Mouse (Mus musculus) neural tube, embryonic 12.5 days (tissue): ENCODE data around the gene Dohh. TPM values are rescaled to one million over a fixed set of nuclear protein-coding genes. Genes with fewer than 3 reads are reported as not detected.
A peak's percentile ranks its signal among the peaks of the same experiment; 100 is the strongest.

ENCODE experiments used
- ATAC-seq: fragments of 200-750 bp; cut with Nextera tagmentation; 2 replicates; pipeline ENCODE4 v1.8.0; 2017; ENCODE audit warnings: low read depth, mild to moderate bottlenecking, moderate TSS enrichment, moderate library complexity; ENCODE audit not compliant: low FRiP score
- H3K27ac ChIP-seq: fragments of 300-500 bp; sonication (generic); 2 replicates; pipeline ENCODE4 v1.5.1; 2016
- H3K27me3 ChIP-seq: fragments of 300-500 bp; sonication (generic); replicated peaks from 2 replicates; pipeline ENCODE4 v1.6.1; 2016; ENCODE audit warnings: mild to moderate bottlenecking
- H3K36me3 ChIP-seq: fragments of 300-500 bp; sonication (generic); 2 replicates; pipeline ENCODE4 v1.6.1; 2016; ENCODE audit warnings: mild to moderate bottlenecking
- H3K4me1 ChIP-seq: fragments of 300-500 bp; sonication (generic); 2 replicates; pipeline ENCODE4 v1.6.1; 2016
- H3K4me2 ChIP-seq: fragments of 300-500 bp; sonication (generic); replicated peaks from 2 replicates; pipeline ENCODE4 v1.6.1; 2016; ENCODE audit warnings: mild to moderate bottlenecking
- H3K4me3 ChIP-seq: fragments of 300-500 bp; sonication (generic); 2 replicates; pipeline ENCODE4 v1.5.1; 2016
- H3K9ac ChIP-seq: fragments of 300-500 bp; sonication (generic); 2 replicates; pipeline ENCODE4 v1.6.1; 2016; ENCODE audit warnings: mild to moderate bottlenecking
- H3K9me3 ChIP-seq: fragments of 300-500 bp; sonication (generic); 2 replicates; pipeline ENCODE4 v1.6.1; 2016; ENCODE audit warnings: mild to moderate bottlenecking
- WGBS: fragments of 180-500 bp; shearing (Covaris S2); methylation state at CpG from one replicate; pipeline ENCODE4 v1.1.7; 2016; 5-methylcytosine and 5-hydroxymethylcytosine counted together
- microRNA-seq: library from miRNA; unstranded; fragments of <30 nt; microRNA quantifications from one replicate; pipeline ENCODE4, GENCODE M21; 2017
- polyA plus RNA-seq: library from polyadenylated mRNA; unstranded; fragments of >200 nt; fragmentation: Nextera tagmentation; extraction: Ambion mirVana; gene quantifications from 2 replicates; pipeline ENCODE4 v1.2.1, GENCODE M21; 2016

Gene Dohh
- polyA plus RNA-seq, 1 experiment from 2014 or later, result 75.6 TPM

- 0 out of 2 replicates have a peak overlapping the region, but pooled peaks have one; percentile 69 for H3K27ac ChIP-seq
- no peaks in the 10 kb centered on the region for H3K36me3 ChIP-seq
- ATAC-seq, result no peak
- 16% methylated on average over 15 of the region's 15 CpGs for WGBS
- peak overlapping the region; percentile 84 for H3K4me3 ChIP-seq
- H3K4me1 ChIP-seq, result peaks cover 36% of the 10 kb centered on the region
- H3K9ac ChIP-seq, result 0 out of 2 replicates have a peak overlapping the region, but pooled peaks have one; percentile 92
- no peaks in the 10 kb centered on the region for H3K9me3 ChIP-seq
- peak overlapping the region; percentile 94 for H3K4me2 ChIP-seq
- H3K27me3 ChIP-seq, result peaks cover 37% of the 10 kb centered on the region
These were observed 47.4 kb downstream of the Dohh start for GRCm38 (mm10) chr10:81431526-81432168.

GRCm38 (mm10) chr10:81432169-81432867 is 48.1 kb downstream of the Dohh start:
- no peak overlapping the region for H3K4me3 ChIP-seq
- H3K27ac ChIP-seq, result no peak overlapping the region
- H3K9ac ChIP-seq, result no peak overlapping the region
- peaks cover 30% of the 10 kb centered on the region for H3K4me1 ChIP-seq
- peaks cover 30% of the 10 kb centered on the region for H3K27me3 ChIP-seq
- 66% methylated on average over 21 of the region's 21 CpGs for WGBS
- H3K9me3 ChIP-seq, result no peaks in the 10 kb centered on the region
- ATAC-seq, result peak; percentile 11
- H3K4me2 ChIP-seq, result peak overlapping the region; percentile 53
- H3K36me3 ChIP-seq, result no peaks in the 10 kb centered on the region

GRCm38 (mm10) chr10:81432868-81433262 is 48.6 kb downstream of the Dohh start:
- H3K4me3 ChIP-seq, result no peak overlapping the region
- H3K4me2 ChIP-seq, result peak overlapping the region; percentile 53
- H3K9ac ChIP-seq, result no peak overlapping the region
- 5% methylated on average over 17 of the region's 17 CpGs for WGBS
- H3K4me1 ChIP-seq, result peaks cover 30% of the 10 kb centered on the region
- H3K27ac ChIP-seq, result no peak overlapping the region
- H3K27me3 ChIP-seq, result peaks cover 25% of the 10 kb centered on the region
- ATAC-seq, result peak; percentile 81
- no peaks in the 10 kb centered on the region for H3K9me3 ChIP-seq
- no peaks in the 10 kb centered on the region for H3K36me3 ChIP-seq

DNA sequence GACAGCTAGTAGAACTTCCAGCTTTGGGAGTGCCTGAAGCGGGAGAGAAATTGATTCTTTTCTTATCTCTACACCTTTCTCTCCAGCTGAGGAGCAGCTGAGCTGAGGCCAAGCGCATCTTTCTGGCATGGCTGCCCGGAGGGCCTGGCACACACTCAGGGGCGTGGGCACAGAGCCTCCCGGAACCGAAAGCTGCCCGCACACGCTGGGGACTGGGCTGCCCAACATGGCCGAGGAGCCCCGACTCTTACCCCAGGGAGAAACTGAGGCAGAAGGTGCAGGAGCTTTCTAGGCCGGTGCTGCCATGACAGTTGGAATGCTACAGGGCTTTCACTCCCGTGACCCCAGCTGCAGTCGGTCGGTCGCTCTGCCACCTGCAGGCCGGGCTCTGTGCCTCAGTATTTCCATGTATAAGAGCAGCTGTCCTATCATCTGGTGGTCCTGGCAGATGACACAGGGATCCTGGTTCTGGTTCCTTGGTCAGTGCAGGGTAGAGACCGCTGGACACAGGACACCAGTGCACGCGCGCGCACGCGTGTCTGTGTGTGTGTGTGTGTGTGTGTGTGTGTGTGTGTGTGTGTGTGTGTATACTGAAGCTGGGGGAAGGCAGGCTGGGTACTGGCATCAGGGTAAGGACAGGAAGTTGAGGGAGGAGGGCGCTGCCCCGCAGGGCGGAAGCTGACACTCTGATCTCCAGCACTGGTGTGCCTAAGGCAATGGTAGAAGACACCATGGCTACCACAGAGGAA is 49.5 kb downstream of the Dohh start:
- ATAC-seq, result no peak
- H3K4me3 ChIP-seq, result no peak overlapping the region
- no peak overlapping the region for H3K9ac ChIP-seq
- H3K9me3 ChIP-seq, result no peaks in the 10 kb centered on the region
- WGBS, result 76% methylated on average over 26 of the region's 26 CpGs
- no peaks in the 10 kb centered on the region for H3K36me3 ChIP-seq
- H3K27ac ChIP-seq, result no peak overlapping the region
- H3K27me3 ChIP-seq, result peaks cover 17% of the 10 kb centered on the region
- peak overlapping the region; percentile 53 for H3K4me2 ChIP-seq
- H3K4me1 ChIP-seq, result peaks cover 30% of the 10 kb centered on the region

DNA sequence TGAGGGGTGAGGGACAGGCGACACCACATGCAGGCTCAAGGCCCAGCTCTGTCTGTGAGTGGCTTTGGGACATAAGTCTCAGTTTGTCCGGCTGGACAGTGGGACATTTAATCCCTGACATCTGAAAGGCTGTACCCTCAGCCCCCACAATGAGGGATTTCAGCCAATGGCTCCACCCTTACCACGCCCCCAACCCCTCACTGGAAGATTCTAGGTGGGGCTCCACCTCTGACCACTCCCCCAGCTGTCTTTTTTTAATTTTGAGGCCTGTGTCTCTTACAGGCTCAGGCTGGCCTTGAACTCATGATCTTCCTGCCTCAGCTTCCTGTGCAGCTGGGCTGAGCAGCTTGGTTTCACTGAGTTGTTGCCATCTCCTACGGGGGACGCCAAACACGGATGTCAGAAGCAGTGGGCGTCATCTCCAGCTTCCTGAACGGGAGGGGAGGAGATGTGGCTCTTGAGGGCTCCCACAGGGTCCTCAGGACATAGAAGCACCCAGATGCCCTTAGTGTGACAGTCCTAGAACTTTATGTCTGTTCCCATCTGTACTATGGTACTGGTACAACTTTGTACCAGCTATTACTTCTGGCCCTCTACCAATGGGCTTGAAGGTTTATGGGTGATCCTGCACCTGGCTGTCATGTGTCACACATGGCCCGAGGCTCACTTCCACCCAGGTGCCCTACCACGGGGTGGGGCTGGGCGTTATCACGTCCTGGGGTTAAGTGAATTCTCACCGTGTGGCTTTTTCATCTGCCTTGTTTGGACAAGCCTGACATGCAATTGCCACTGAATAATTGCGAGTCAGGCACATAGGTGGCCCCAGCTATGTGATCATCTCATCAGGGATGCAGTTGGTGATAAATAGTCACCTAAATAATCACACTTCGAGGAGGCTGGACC is 50.4 kb downstream of the Dohh start:
- Histone ChIP-seq H3K36me3 (no peaks in the 10 kb centered on the region), H3K27me3 (peaks cover 13% of the 10 kb centered on the region; the same call in 1 of the 2 replicates), H3K4me2 (no peak overlapping the region), H3K4me1 (peaks cover 23% of the 10 kb centered on the region), H3K9me3 (no peaks in the 10 kb centered on the region), H3K4me3 (no peak overlapping the region), H3K27ac (no peak overlapping the region), H3K9ac (no peak overlapping the region)
- 62% methylated on average over 15 of the region's 15 CpGs for WGBS
- ATAC-seq, result no peak

- no peak for ATAC-seq
- no peak overlapping the region for H3K9ac ChIP-seq
These were observed 51.2 kb downstream of the Dohh start for GRCm38 (mm10) chr10:81435436-81435835.

More at GRCm38 (mm10) chr10:81435436-81435835, 51.2 kb downstream of the Dohh start:
- H3K36me3 ChIP-seq, result no peaks in the 10 kb centered on the region
- WGBS, result 82% methylated on average over 3 of the region's 3 CpGs
- no peak overlapping the region for H3K4me3 ChIP-seq
- H3K27me3 ChIP-seq, result peaks cover 13% of the 10 kb centered on the region; the same call in 1 of the 2 replicates
- H3K9me3 ChIP-seq, result no peaks in the 10 kb centered on the region
- no peak overlapping the region for H3K4me2 ChIP-seq
- H3K27ac ChIP-seq, result no peak overlapping the region
- H3K4me1 ChIP-seq, result peaks cover 18% of the 10 kb centered on the region

Small RNA genes within 50 kb of the gene (microRNA-seq; reads per million reads assigned to microRNA genes)
- gene Mir1191b, result not detected
- gene Mir6913, result not detected

Other genes with a start within 250 kb of the Dohh start
- 15.6 and 17.5 TPM in 2 replicates for gene Zbtb7a, start 249.2 kb upstream of the Dohh start, polyA plus RNA-seq
- gene Pias4, start 216.5 kb upstream of the Dohh start, polyA plus RNA-seq, result 67.6 and 70.6 TPM in 2 replicates
- gene Eef2, start 207.8 kb upstream of the Dohh start, polyA plus RNA-seq, result 515 and 520 TPM in 2 replicates
- gene Dapk3, start 201.4 kb upstream of the Dohh start, polyA plus RNA-seq, result 87.7 and 88.4 TPM in 2 replicates
- not detected in 2 replicates for gene 4930442H23Rik, start 200.6 kb upstream of the Dohh start, polyA plus RNA-seq
- 0.14 TPM in 1 of 2 replicates, not detected in the other for gene Nmrk2, start 182.4 kb upstream of the Dohh start, polyA plus RNA-seq
- 34.0 and 43.6 TPM in 2 replicates for gene Atcay, start 153.6 kb upstream of the Dohh start, polyA plus RNA-seq
- 16.0 and 18.2 TPM in 2 replicates for gene Zfr2, start 151.3 kb upstream of the Dohh start, polyA plus RNA-seq
- 5.1 and 6.2 TPM in 2 replicates for gene Matk, start 131.5 kb upstream of the Dohh start, polyA plus RNA-seq
- 157 and 176 TPM in 2 replicates for gene Mrpl54, start 117.5 kb upstream of the Dohh start, polyA plus RNA-seq
- 35.9 and 36.4 TPM in 2 replicates for gene Apba3, start 117.5 kb upstream of the Dohh start, polyA plus RNA-seq
- gene Tjp3, start 92.8 kb upstream of the Dohh start, polyA plus RNA-seq, result 3.9 and 4.6 TPM in 2 replicates
- gene Pip5k1c, start 91.5 kb upstream of the Dohh start, polyA plus RNA-seq, result 89.7 and 99.3 TPM in 2 replicates
- 54.1 and 54.9 TPM in 2 replicates for gene Cactin, start 63.3 kb upstream of the Dohh start, polyA plus RNA-seq
- 3.8 and 4.7 TPM in 2 replicates for gene Tbxa2r, start 55.7 kb upstream of the Dohh start, polyA plus RNA-seq
- not detected in 2 replicates for gene Gipc3, start 41.2 kb upstream of the Dohh start, polyA plus RNA-seq
- gene Hmg20b, start 33.9 kb upstream of the Dohh start, polyA plus RNA-seq, result 95.6 TPM in 2 replicates
- gene Mfsd12, start 26.9 kb upstream of the Dohh start, polyA plus RNA-seq, result 16.0 and 16.8 TPM in 2 replicates
- gene 4930404N11Rik, start 18.6 kb upstream of the Dohh start, polyA plus RNA-seq, result 0.80 and 1.1 TPM in 2 replicates
- 136 and 138 TPM in 2 replicates for gene Fzr1, start 5.9 kb upstream of the Dohh start, polyA plus RNA-seq
- 5.0 and 5.3 TPM in 2 replicates for gene Gm48551, start within 50 bp of the Dohh start, polyA plus RNA-seq
- 2.3 and 2.5 TPM in 2 replicates for gene Gm48552, start 4.6 kb downstream of the Dohh start, polyA plus RNA-seq
- 2.1 and 2.7 TPM in 2 replicates for gene Smim24, start 8.6 kb downstream of the Dohh start, polyA plus RNA-seq
- 21.7 and 22.2 TPM in 2 replicates for gene Nfic, start 71.2 kb downstream of the Dohh start, polyA plus RNA-seq
- gene Celf5, start 98.3 kb downstream of the Dohh start, polyA plus RNA-seq, result 32.3 and 33.0 TPM in 2 replicates
- gene Ncln, start 112.0 kb downstream of the Dohh start, polyA plus RNA-seq, result 73.2 and 78.4 TPM in 2 replicates
- 0.51 and 0.56 TPM in 2 replicates for gene S1pr4, start 115.7 kb downstream of the Dohh start, polyA plus RNA-seq
- 0.81 and 1.2 TPM in 2 replicates for gene Gna15, start 139.8 kb downstream of the Dohh start, polyA plus RNA-seq
- 77.6 and 78.3 TPM in 2 replicates for gene Gna11, start 160.8 kb downstream of the Dohh start, polyA plus RNA-seq
- 547 and 569 TPM in 2 replicates for gene Aes, start 175.1 kb downstream of the Dohh start, polyA plus RNA-seq
- gene Tle2, start 190.1 kb downstream of the Dohh start, polyA plus RNA-seq, result 18.1 and 19.6 TPM in 2 replicates
- gene Tle6, start 216.6 kb downstream of the Dohh start, polyA plus RNA-seq, result 6.4 and 7.3 TPM in 2 replicates
- gene BC025920, start 221.8 kb downstream of the Dohh start, polyA plus RNA-seq, result 1.4 and 2.3 TPM in 2 replicates
- gene Sirt6, start 243.4 kb downstream of the Dohh start, polyA plus RNA-seq, result 53.3 and 56.6 TPM in 2 replicates
- gene Ankrd24, start 244.1 kb downstream of the Dohh start, polyA plus RNA-seq, result 8.8 and 9.0 TPM in 2 replicates